Mouse (Mus musculus): ENCODE data around the gene Uqcr10. TPM values are rescaled to one million over a fixed set of nuclear protein-coding genes. Genes with fewer than 3 reads are reported as not detected.

Gene Uqcr10
- polyA plus RNA-seq, 1 experiment from 2014 or later, result 942 TPM

DNA sequence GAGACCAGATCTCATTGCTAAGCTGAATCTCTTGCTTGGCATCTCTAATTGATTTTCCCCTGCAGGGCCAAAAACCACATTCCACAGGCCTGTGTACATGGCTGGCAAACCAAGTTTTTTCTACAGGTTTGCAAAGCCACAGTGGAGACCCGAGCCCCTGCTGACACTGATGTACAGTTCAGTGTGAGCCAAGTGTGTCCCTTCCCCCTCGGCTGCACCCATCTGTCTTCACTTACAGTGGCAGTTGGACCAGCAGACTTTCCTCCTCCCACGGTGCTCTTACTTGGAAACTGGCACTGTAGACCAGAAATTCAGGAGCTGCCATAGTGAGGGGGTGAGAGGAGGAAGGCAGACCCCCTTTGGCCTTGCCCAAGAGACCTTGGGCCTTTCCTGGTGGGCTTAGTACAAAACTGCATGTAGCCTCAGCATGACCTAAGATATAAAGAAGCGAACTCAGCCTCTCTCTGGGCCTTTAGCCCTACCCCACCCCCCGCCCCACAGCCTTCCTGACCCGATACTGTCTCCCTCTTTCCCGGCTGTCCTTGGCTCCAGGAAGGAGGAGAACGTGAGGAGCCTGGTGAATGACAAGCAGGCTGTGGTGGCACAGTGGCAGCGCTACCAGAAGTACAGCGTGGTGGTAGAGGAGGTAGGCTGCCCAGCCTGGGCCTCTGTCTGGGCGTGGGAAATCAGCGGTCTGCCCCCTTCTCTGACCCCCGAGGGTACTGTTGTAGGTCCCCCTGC lies 25.3 kb downstream of the Uqcr10 start:
- no peak overlapping the region for H3K4me3 ChIP-seq (ENCODE audit: low read depth, low read length)
- no peak overlapping the region for H3K4me2 ChIP-seq (replicated peaks; ENCODE audit: low read depth, low read length)
- H3K9me3 ChIP-seq (ENCODE audit: control insufficient read depth, low read depth, low read length), result no peaks in the 10 kb centered on the region
- 70% methylated on average over 13 of the region's 13 CpGs for WGBS
- no peak overlapping the region for H3K27ac ChIP-seq (ENCODE audit: low read length)
- H3K9ac ChIP-seq (replicated peaks; ENCODE audit: low read depth, low read length), result no peak overlapping the region
- no peaks in the 10 kb centered on the region for H3K4me1 ChIP-seq (ENCODE audit: control insufficient read depth, insufficient read depth, low read length)
- H3K36me3 ChIP-seq (ENCODE audit: control insufficient read depth, insufficient read depth, low read length), result peaks cover 22% of the 10 kb centered on the region
- no peak for ATAC-seq (ENCODE audit: insufficient number of reproducible peaks, insufficient read depth, low FRiP score, low read depth)
- no peaks in the 10 kb centered on the region for H3K27me3 ChIP-seq (ENCODE audit: control insufficient read depth, insufficient read depth, low read length)

DNA sequence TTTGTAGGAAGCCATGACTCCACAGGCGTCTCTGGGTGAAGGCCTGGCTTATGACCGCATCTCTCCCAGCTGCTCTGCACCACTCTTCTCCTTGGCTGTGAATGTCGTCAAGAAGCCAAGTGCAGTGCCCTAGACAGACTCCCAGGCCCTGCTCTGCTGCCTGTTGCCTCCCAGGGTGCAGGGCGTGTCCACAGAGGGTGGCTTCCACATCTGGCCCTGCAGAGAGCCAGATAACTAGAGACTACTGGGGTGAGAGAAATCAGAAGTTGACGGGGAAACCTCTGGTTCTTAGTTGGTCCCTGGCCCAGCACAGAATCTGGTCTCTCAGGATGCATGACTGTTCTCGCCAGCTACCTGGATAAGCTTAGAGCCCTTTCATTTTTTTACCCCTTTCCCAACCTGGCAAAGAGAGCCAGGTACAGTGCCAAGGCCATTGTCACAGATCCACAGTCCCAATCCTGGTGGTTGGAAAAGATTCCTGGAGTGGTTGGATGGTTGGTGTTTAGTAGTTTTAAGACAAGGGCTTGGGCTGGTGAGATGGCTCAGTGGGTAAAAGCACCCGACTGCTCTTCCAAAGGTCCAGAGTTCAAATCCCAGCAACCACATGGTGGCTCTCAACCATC lies 26.8 kb downstream of the Uqcr10 start:
- Histone ChIP-seq H3K9ac (replicated peaks; ENCODE audit: low read depth, low read length) (no peak overlapping the region), H3K9me3 (ENCODE audit: control insufficient read depth, low read depth, low read length) (no peaks in the 10 kb centered on the region), H3K27ac (ENCODE audit: low read length) (no peak overlapping the region), H3K4me2 (replicated peaks; ENCODE audit: low read depth, low read length) (no peak overlapping the region), H3K4me3 (ENCODE audit: low read depth, low read length) (no peak overlapping the region), H3K4me1 (ENCODE audit: control insufficient read depth, insufficient read depth, low read length) (no peaks in the 10 kb centered on the region), H3K36me3 (ENCODE audit: control insufficient read depth, insufficient read depth, low read length) (peaks cover 25% of the 10 kb centered on the region), H3K27me3 (ENCODE audit: control insufficient read depth, insufficient read depth, low read length) (no peaks in the 10 kb centered on the region)
- ATAC-seq (ENCODE audit: insufficient number of reproducible peaks, insufficient read depth, low FRiP score, low read depth), result peak; percentile 30; the same call in 1 of the 2 replicates
- WGBS, result 83% methylated on average over 7 of the region's 7 CpGs

DNA sequence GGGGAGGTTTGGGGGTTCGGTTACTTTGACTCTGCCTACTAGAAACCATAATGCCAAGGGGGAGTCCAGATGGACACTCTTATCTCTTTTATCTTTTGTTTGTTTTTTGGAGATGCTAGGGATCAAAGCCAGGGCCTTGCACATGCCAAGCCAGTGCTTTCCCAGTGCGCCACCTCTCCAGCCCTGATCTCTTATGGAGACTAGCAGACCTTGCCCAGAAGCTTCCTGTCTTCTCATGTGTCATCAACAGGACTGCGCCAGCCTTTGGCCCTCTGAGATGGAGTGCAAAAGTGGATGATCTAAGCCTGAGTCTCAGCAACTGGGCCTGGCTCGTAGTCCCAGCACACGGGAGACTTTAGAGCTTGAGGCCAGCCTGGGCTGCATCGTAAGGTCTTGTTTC lies 28.4 kb downstream of the Uqcr10 start:
- Histone ChIP-seq H3K27me3 (ENCODE audit: control insufficient read depth, insufficient read depth, low read length) (no peaks in the 10 kb centered on the region), H3K4me2 (replicated peaks; ENCODE audit: low read depth, low read length) (no peak overlapping the region), H3K27ac (ENCODE audit: low read length) (peak overlapping the region; percentile 61; the same call in 1 of the 2 replicates), H3K9ac (replicated peaks; ENCODE audit: low read depth, low read length) (no peak overlapping the region), H3K9me3 (ENCODE audit: control insufficient read depth, low read depth, low read length) (no peaks in the 10 kb centered on the region), H3K4me3 (ENCODE audit: low read depth, low read length) (no peak overlapping the region), H3K36me3 (ENCODE audit: control insufficient read depth, insufficient read depth, low read length) (peaks cover 21% of the 10 kb centered on the region), H3K4me1 (ENCODE audit: control insufficient read depth, insufficient read depth, low read length) (no peaks in the 10 kb centered on the region)
- ATAC-seq (ENCODE audit: insufficient number of reproducible peaks, insufficient read depth, low FRiP score, low read depth), result no peak
- WGBS, result 80% methylated on average over 6 of the region's 6 CpGs

DNA sequence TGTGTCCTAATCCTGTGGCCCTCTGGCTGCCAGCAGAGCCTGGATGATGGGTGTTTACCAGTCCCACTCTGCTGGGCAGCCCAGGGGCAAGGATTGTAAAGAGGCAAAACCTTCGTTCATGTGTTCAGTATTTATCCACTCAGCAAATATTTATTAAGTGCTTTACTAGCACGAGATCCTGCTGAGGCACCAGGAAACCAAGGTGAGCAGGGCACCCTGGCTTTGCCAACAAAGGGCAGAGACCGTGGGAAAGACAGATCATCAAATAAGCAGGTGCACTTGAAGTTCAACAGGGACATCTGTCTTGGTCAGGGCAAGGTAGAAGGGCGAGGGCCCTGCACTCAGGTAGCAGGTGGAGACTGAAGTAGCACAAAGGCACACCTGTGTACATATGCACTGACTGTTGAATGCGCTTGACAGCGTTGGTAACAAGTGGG lies 29.0 kb downstream of the Uqcr10 start:
- H3K9ac ChIP-seq (replicated peaks; ENCODE audit: low read depth, low read length), result no peak overlapping the region
- H3K4me1 ChIP-seq (ENCODE audit: control insufficient read depth, insufficient read depth, low read length), result no peaks in the 10 kb centered on the region
- ATAC-seq (ENCODE audit: insufficient number of reproducible peaks, insufficient read depth, low FRiP score, low read depth), result peak; percentile 84
- 53% methylated on average over 6 of the region's 6 CpGs for WGBS
- H3K4me3 ChIP-seq (ENCODE audit: low read depth, low read length), result no peak overlapping the region
- peak overlapping the region; percentile 72; the same call in 1 of the 2 replicates for H3K27ac ChIP-seq (ENCODE audit: low read length)
- no peaks in the 10 kb centered on the region for H3K9me3 ChIP-seq (ENCODE audit: control insufficient read depth, low read depth, low read length)
- H3K27me3 ChIP-seq (ENCODE audit: control insufficient read depth, insufficient read depth, low read length), result no peaks in the 10 kb centered on the region
- no peak overlapping the region for H3K4me2 ChIP-seq (replicated peaks; ENCODE audit: low read depth, low read length)
- H3K36me3 ChIP-seq (ENCODE audit: control insufficient read depth, insufficient read depth, low read length), result peaks cover 20% of the 10 kb centered on the region

DNA sequence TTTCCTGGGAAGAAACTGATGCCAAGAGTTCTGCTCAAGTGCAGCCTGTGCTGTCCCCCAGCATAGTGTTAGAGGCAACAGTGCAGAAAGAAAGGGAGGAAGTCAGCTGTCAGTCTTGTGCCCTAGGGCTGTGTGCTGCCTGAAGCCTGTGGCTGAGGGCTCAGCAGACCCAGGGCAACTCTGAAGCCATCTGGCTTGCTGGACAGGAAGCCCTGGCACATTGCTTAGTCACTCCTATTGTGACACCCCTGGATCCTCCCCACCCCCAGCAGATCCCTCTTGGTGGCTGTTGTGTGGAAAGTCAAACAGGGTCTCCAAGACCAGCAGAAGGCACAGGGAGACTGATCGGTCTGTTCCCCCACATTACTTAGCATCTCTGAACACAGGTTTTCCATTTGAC lies 29.5 kb downstream of the Uqcr10 start:
- Histone ChIP-seq H3K9ac (replicated peaks; ENCODE audit: low read depth, low read length) (no peak overlapping the region), H3K27me3 (ENCODE audit: control insufficient read depth, insufficient read depth, low read length) (no peaks in the 10 kb centered on the region), H3K4me3 (ENCODE audit: low read depth, low read length) (no peak overlapping the region), H3K36me3 (ENCODE audit: control insufficient read depth, insufficient read depth, low read length) (peaks cover 15% of the 10 kb centered on the region), H3K4me2 (replicated peaks; ENCODE audit: low read depth, low read length) (no peak overlapping the region), H3K9me3 (ENCODE audit: control insufficient read depth, low read depth, low read length) (no peaks in the 10 kb centered on the region), H3K27ac (ENCODE audit: low read length) (peak overlapping the region; percentile 72), H3K4me1 (ENCODE audit: control insufficient read depth, insufficient read depth, low read length) (no peaks in the 10 kb centered on the region)
- no peak for ATAC-seq (ENCODE audit: insufficient number of reproducible peaks, insufficient read depth, low FRiP score, low read depth)
- WGBS, result 75% methylated on average over 1 of the region's 1 CpGs

DNA sequence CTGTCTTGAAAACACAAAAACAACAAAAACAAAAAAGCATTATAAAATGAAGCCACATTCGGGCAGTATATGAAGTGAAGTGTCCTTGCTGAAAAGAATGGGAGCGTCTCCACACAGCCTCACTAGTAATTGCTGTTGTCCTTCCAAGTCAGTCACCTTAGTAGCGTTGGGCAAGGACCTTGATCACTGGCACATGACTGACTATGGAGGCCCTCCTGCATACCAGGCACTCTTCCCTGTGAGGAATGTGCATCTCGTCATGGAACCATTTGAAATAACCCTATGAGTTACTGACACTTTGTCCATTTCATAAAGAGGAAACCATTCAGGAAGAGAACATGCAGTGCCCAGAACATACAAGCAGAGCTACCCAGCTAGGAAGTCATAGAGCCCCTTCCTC lies 32.4 kb downstream of the Uqcr10 start:
- Histone ChIP-seq H3K4me3 (ENCODE audit: low read depth, low read length) (no peak overlapping the region), H3K4me2 (replicated peaks; ENCODE audit: low read depth, low read length) (no peak overlapping the region), H3K9me3 (ENCODE audit: control insufficient read depth, low read depth, low read length) (0 out of 2 replicates have a peak, but pooled peaks cover 3% of the 10 kb centered on the region), H3K27me3 (ENCODE audit: control insufficient read depth, insufficient read depth, low read length) (no peaks in the 10 kb centered on the region), H3K27ac (ENCODE audit: low read length) (no peak overlapping the region), H3K9ac (replicated peaks; ENCODE audit: low read depth, low read length) (no peak overlapping the region), H3K36me3 (ENCODE audit: control insufficient read depth, insufficient read depth, low read length) (peaks cover 13% of the 10 kb centered on the region), H3K4me1 (ENCODE audit: control insufficient read depth, insufficient read depth, low read length) (no peaks in the 10 kb centered on the region)
- ATAC-seq (ENCODE audit: insufficient number of reproducible peaks, insufficient read depth, low FRiP score, low read depth), result no peak
- 86% methylated on average over 4 of the region's 4 CpGs for WGBS

DNA sequence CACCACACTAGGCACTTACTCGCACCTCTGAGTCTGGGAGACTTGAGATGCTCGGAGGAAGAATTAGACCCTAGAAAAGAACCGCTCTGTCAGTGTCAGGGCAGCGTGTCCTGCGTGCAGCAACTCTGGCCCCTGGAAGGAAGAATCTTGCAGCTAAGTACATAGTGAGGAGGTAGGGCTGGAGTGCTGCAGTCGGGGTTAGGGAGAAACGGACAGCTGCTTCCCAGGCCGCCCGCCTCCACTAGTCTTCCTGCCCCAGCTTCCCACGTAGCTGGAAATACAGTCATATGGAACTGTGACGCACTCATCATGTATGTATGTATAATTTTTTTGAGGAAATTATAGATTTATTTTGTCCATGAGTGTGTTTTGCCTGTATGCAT lies 41.7 kb downstream of the Uqcr10 start:
- H3K4me1 ChIP-seq (ENCODE audit: control insufficient read depth, insufficient read depth, low read length), result no peaks in the 10 kb centered on the region
- H3K4me2 ChIP-seq (replicated peaks; ENCODE audit: low read depth, low read length), result no peak overlapping the region
- H3K4me3 ChIP-seq (ENCODE audit: low read depth, low read length), result no peak overlapping the region
- no peak overlapping the region for H3K27ac ChIP-seq (ENCODE audit: low read length)
- H3K9ac ChIP-seq (replicated peaks; ENCODE audit: low read depth, low read length), result no peak overlapping the region
- peaks cover 22% of the 10 kb centered on the region for H3K36me3 ChIP-seq (ENCODE audit: control insufficient read depth, insufficient read depth, low read length)
- H3K27me3 ChIP-seq (ENCODE audit: control insufficient read depth, insufficient read depth, low read length), result no peaks in the 10 kb centered on the region
- no peak for ATAC-seq (ENCODE audit: insufficient number of reproducible peaks, insufficient read depth, low FRiP score, low read depth)
- WGBS, result 90% methylated on average over 11 of the region's 11 CpGs
- 0 out of 2 replicates have a peak, but pooled peaks cover 3% of the 10 kb centered on the region for H3K9me3 ChIP-seq (ENCODE audit: control insufficient read depth, low read depth, low read length)

DNA sequence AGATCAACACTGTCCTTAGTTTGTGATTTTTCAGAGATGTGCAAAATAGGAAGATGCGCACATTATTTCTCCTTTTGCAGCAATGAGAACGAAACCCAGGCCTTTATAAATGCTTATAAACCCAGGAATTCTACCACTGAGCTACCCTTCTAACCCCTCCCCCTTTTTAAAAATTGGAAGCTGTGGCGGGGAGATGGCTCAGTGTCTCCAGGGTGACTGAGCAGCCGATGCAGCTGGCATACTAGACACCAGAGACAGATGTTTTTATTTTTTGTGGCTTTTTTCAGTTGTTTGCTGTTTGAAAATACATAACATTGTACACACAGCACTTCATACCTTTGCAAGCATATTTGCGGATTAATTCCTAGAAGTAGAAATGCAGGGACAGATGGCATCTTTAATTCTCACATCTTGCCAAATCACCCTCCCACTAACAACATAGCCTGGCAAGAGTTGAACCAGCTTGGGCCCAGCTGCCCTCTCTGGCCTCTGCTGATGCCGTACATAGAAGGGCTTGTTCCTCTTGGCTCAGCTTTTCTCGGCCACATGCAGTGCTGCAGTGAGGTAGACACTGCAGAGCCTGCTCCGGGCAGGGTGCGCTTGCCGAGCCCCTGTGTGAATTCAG lies 42.2 kb downstream of the Uqcr10 start:
- H3K36me3 ChIP-seq (ENCODE audit: control insufficient read depth, insufficient read depth, low read length), result peaks cover 22% of the 10 kb centered on the region
- H3K4me1 ChIP-seq (ENCODE audit: control insufficient read depth, insufficient read depth, low read length), result no peaks in the 10 kb centered on the region
- no peak overlapping the region for H3K9ac ChIP-seq (replicated peaks; ENCODE audit: low read depth, low read length)
- WGBS, result 87% methylated on average over 10 of the region's 10 CpGs
- ATAC-seq (ENCODE audit: insufficient number of reproducible peaks, insufficient read depth, low FRiP score, low read depth), result no peak
- H3K9me3 ChIP-seq (ENCODE audit: control insufficient read depth, low read depth, low read length), result 0 out of 2 replicates have a peak, but pooled peaks cover under 1% of the 10 kb centered on the region
- no peaks in the 10 kb centered on the region for H3K27me3 ChIP-seq (ENCODE audit: control insufficient read depth, insufficient read depth, low read length)
- no peak overlapping the region for H3K27ac ChIP-seq (ENCODE audit: low read length)
- H3K4me2 ChIP-seq (replicated peaks; ENCODE audit: low read depth, low read length), result no peak overlapping the region
- H3K4me3 ChIP-seq (ENCODE audit: low read depth, low read length), result no peak overlapping the region

All from stomach, embryonic 14.5 days (tissue).